In genomic region chr3:148729242-148729680, GRCm38 (mm10) we compare ENCODE assay signal across 8 mouse cellular contexts.
DNase-seq lines count a peak whose midpoint lies in the region; ATAC-seq lines count a peak whose summit lies in the region.

No protein-coding gene starts in this region.

- ATAC-seq in limb, embryonic 13.5 days (ENCODE audit: low FRiP score, low read depth), result no peak
- ATAC-seq in neural tube, embryonic 12.5 days (ENCODE audit: low FRiP score, low read depth), result peak; percentile 41; the same call in 1 of the 2 replicates

- no peak overlapping the region for H3K4me3 ChIP-seq in limb, embryonic 13.5 days
- H3K4me3 ChIP-seq in neural tube, embryonic 12.5 days, result no peak overlapping the region

- peak; percentile 13 to 31 for DNase-seq in heart, adult 18-20 months
- no peak for DNase-seq in heart, postnatal 14 days
- peak; percentile 9 for DNase-seq in brain, adult 2 months (ENCODE audit: low read depth, low spot score)
- DNase-seq in urinary bladder, postnatal 14 days (ENCODE audit: low spot score), result no peak
- DNase-seq in embryo, embryonic 10.5 days (ENCODE audit: low spot score), result no peak
- DNase-seq in cerebellum, adult 11 months, result no peak

- H3K36me3 ChIP-seq in limb, embryonic 13.5 days, result no peaks in the 10 kb centered on the region
- no peaks in the 10 kb centered on the region for H3K36me3 ChIP-seq in neural tube, embryonic 12.5 days

- intact Hi-C loops in heart, postnatal 14 days (cut with DNase I), result no loop called here

- peaks cover 5% of the 10 kb centered on the region for H3K9me3 ChIP-seq in limb, embryonic 13.5 days
- no peaks in the 10 kb centered on the region for H3K9me3 ChIP-seq in neural tube, embryonic 12.5 days

- H3K4me2 ChIP-seq in limb, embryonic 13.5 days (replicated peaks), result peak overlapping the region; percentile 9; the same call in 1 of the 2 replicates
- H3K4me2 ChIP-seq in neural tube, embryonic 12.5 days (replicated peaks), result no peak overlapping the region

- WGBS in limb, embryonic 13.5 days, result 38% methylated on average over 7 of the region's 7 CpGs
- WGBS in neural tube, embryonic 12.5 days, result 67% methylated on average over 7 of the region's 7 CpGs

- peaks cover 40% of the 10 kb centered on the region for H3K4me1 ChIP-seq in limb, embryonic 13.5 days
- peaks cover 9% of the 10 kb centered on the region; the same call in 1 of the 2 replicates for H3K4me1 ChIP-seq in neural tube, embryonic 12.5 days

- no peaks in the 10 kb centered on the region for H3K27me3 ChIP-seq in limb, embryonic 13.5 days
- H3K27me3 ChIP-seq in neural tube, embryonic 12.5 days (replicated peaks), result no peaks in the 10 kb centered on the region

- no peak overlapping the region for H3K9ac ChIP-seq in limb, embryonic 13.5 days
- no peak overlapping the region for H3K9ac ChIP-seq in neural tube, embryonic 12.5 days

- no peak overlapping the region for H3K27ac ChIP-seq in limb, embryonic 13.5 days
- no peak overlapping the region for H3K27ac ChIP-seq in neural tube, embryonic 12.5 days

Comparison
In these comparisons a context has a peak if more than half of its experiments do, and no peak if none do; other contexts are left out.
1. DNase-seq: peak in heart, adult 18-20 months (2 of 2) and brain, adult 2 months (single experiment); none in heart, postnatal 14 days (0 of 2), urinary bladder, postnatal 14 days (single experiment), embryo, embryonic 10.5 days (single experiment) and cerebellum, adult 11 months (single experiment).